Mouse (Mus musculus): Measurements from ENCODE around the gene Snrnp70. TPM values are rescaled to one million over a fixed set of nuclear protein-coding genes. Genes with fewer than 3 reads are reported as not detected.

Gene Snrnp70
- total RNA-seq (2021): 100 to 1,000 TPM; 146 to 161 TPM

GRCm38 (mm10) chr7:45395578-45396336 is at the start of gene Snrnp70:
TSS of gene Snrnp70 (minus strand) at chr7:45395742.
- intact Hi-C loops (cut with DNase I): loop anchor here (2.0 kb wide), 2 partner anchors 89 to 95 kb away; no protein-coding TSS in a partner anchor
- DNase-seq: peak; percentile 100

GRCm38 (mm10) chr7:45443526-45444420 is 48.2 kb upstream of the Snrnp70 start:
- DNase-seq: no peak
- intact Hi-C loops (cut with DNase I): no loop called here

GRCm38 (mm10) chr7:45437521-45438276 is 42.2 kb upstream of the Snrnp70 start, which contains the start of gene Ruvbl2:
TSS of gene Ruvbl2 (minus strand) at chr7:45438096.
- intact Hi-C loops (cut with DNase I): no loop called here
- no peak for DNase-seq

GRCm38 (mm10) chr7:45437046-45437445 is 41.5 kb upstream of the Snrnp70 start:
- intact Hi-C loops (cut with DNase I): no loop called here
- DNase-seq: no peak

GRCm38 (mm10) chr7:45436444-45436843 is 40.9 kb upstream of the Snrnp70 start:
- no peak for DNase-seq
- intact Hi-C loops (cut with DNase I): no loop called here

GRCm38 (mm10) chr7:45435038-45435437 is 39.5 kb upstream of the Snrnp70 start:
- no peak for DNase-seq
- intact Hi-C loops (cut with DNase I): loop anchor here (2.0 kb wide), 2 partner anchors 24 to 30 kb away; partner anchors contain the start of genes Ftl1 and Kcna7

- peak; percentile 100 for DNase-seq
- intact Hi-C loops (cut with DNase I): loop anchor here (2.0 kb wide), 2 partner anchors 24 to 30 kb away; partner anchors contain the start of genes Ftl1 and Kcna7
These were observed 38.9 kb upstream of the Snrnp70 start, which contains the start of gene Gys1 for GRCm38 (mm10) chr7:45434203-45435015. TSS of gene Gys1 (plus strand) at chr7:45434844.

GRCm38 (mm10) chr7:45433835-45434202 is 38.3 kb upstream of the Snrnp70 start:
- no peak for DNase-seq
- intact Hi-C loops (cut with DNase I): loop anchor here (2.0 kb wide), 2 partner anchors 25 to 29 kb away; partner anchors contain the start of genes Ftl1 and Kcna7

- intact Hi-C loops (cut with DNase I): no loop called here
- DNase-seq: no peak
These were observed 31.0 kb upstream of the Snrnp70 start for GRCm38 (mm10) chr7:45426556-45426955.

GRCm38 (mm10) chr7:45421194-45421593 is 25.7 kb upstream of the Snrnp70 start:
- intact Hi-C loops (cut with DNase I): no loop called here
- DNase-seq: no peak

GRCm38 (mm10) chr7:45420615-45420919 is 25.0 kb upstream of the Snrnp70 start, which contains the start of gene Lhb:
TSS of gene Lhb (plus strand) at chr7:45420820.
- intact Hi-C loops (cut with DNase I): no loop called here
- DNase-seq: no peak

- intact Hi-C loops (cut with DNase I): no loop called here
These were observed 24.5 kb upstream of the Snrnp70 start for GRCm38 (mm10) chr7:45419859-45420614.

GRCm38 (mm10) chr7:45417962-45418492 is 22.5 kb upstream of the Snrnp70 start:
- no peak for DNase-seq
- intact Hi-C loops (cut with DNase I): no loop called here

More at GRCm38 (mm10) chr7:45419859-45420614, 24.5 kb upstream of the Snrnp70 start:
- no peak for DNase-seq

- intact Hi-C loops (cut with DNase I): no loop called here
- DNase-seq: no peak
These were observed 20.1 kb upstream of the Snrnp70 start for GRCm38 (mm10) chr7:45415636-45416035.

GRCm38 (mm10) chr7:45414740-45415224 is 19.2 kb upstream of the Snrnp70 start:
- no peak for DNase-seq
- intact Hi-C loops (cut with DNase I): no loop called here

GRCm38 (mm10) chr7:45413864-45414739 is 18.6 kb upstream of the Snrnp70 start:
- DNase-seq: no peak
- intact Hi-C loops (cut with DNase I): no loop called here

- DNase-seq: peak; percentile 29 to 38
- intact Hi-C loops (cut with DNase I): no loop called here
These were observed 17.7 kb upstream of the Snrnp70 start, which contains the start of gene Ntf5 for GRCm38 (mm10) chr7:45413113-45413863. TSS of gene Ntf5 (plus strand) at chr7:45413695.
